Mouse (Mus musculus) erythroid progenitor cell, adult 5-6 weeks (primary cell): Measurements from ENCODE around the gene Nap1l1. TPM values are rescaled to one million over a fixed set of nuclear protein-coding genes. Genes with fewer than 3 reads are reported as not detected.
A peak's percentile ranks its signal among the peaks of the same experiment; 100 is the strongest.
"Not testable (repeated sequence)": the region's sequence is repeated elsewhere in the genome, so short reads cannot be mapped to it uniquely, and the experiment has no call there.

Source experiments
- ATAC-seq: replicated peaks from 2 replicates; pipeline ENCODE4 v1.8.0; 2016; ENCODE audit warnings: moderate number of reproducible peaks, mild to moderate bottlenecking, moderate TSS enrichment, inconsistent platforms; ENCODE audit not compliant: poor library complexity, low FRiP score, severe bottlenecking
- total RNA-seq, 2 experiments: library from RNA; stranded (forward) in 1 of 2; stranded (reverse) in 1 of 2; fragments of 150-400 nt in 1 of 2; fragments of 186-747, 209-891 nt in 1 of 2; gene quantifications; 2 replicates each; pipeline versions ENCODE4 v1.2.3 to v1.2.4; 2015 to 2017; ENCODE audit warnings: low replicate concordance in 2 of 2

Gene Nap1l1
- total RNA-seq (2015; ENCODE audit: low replicate concordance) (170 and 182 TPM in 2 replicates), total RNA-seq (2017; ENCODE audit: low replicate concordance) (199 and 208 TPM in 2 replicates)

- peak; percentile 95 for ATAC-seq
Observed at GRCm38 (mm10) chr10:111472686-111473510, at the start of gene Nap1l1. TSS of gene Nap1l1 (plus strand) at chr10:111473223.

GRCm38 (mm10) chr10:111426491-111426890, 46.5 kb upstream of the Nap1l1 start:
- ATAC-seq: no peak

- no peak for ATAC-seq
Observed at GRCm38 (mm10) chr10:111433502-111433901, 39.5 kb upstream of the Nap1l1 start.

DNA sequence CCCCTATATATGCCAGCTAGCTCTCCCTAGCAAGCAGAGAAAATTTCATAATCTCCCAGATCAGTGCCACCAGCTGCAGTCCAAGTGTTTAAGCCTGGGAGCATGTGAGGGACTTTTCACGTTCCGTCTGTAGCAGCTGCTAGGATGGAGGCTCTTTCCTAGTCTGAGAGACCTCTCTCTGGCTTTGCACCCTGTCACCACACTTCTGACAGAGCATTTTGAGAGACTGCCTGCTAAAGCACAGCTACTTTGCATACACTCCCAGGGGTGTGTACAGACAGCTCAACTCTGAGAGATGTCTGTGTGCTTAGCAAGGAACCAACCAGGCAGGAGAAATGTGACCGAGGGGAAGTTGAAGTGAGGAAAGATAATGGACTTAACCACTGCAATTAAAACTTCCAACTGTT, 32.0 kb upstream of the Nap1l1 start:
- ATAC-seq: no peak

DNA sequence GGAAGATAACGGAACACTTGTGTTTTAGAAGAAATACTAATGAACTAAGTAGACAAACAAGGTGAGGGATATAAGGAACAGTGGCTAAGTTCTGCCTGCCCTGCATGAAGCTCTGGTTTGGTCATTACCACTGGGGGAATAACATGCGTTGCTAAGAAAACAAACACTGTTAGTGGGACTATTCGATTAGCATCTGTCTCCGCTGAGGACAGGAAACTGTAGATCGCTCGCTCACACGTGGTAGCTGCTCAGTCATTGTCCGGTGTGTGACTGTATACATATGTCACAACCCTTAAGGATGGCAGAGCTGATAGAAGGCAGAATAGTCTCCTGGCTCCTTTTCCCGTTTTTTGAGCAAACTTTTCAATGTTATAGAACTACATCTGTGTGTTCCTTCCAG, 28.8 kb upstream of the Nap1l1 start:
- no peak for ATAC-seq

- ATAC-seq: no peak
Observed at GRCm38 (mm10) chr10:111445939-111446671, 26.9 kb upstream of the Nap1l1 start.

DNA sequence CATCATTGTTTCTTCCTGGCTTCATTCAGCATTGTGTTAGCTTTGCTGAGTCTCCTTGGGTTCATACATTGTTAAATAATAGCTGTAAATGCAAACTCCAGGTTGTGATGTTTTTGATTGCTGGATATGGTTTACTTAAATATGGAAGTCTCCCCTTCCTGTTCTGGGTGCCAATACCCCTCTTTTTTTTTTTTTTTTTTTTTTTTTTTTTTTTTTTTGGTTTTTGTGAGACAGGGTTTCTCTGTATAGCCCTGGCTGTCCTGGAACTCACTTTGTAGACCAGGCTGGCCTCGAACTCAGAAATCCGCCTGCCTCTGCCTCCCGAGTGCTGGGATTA, 26.4 kb upstream of the Nap1l1 start:
- not testable (repeated sequence) for ATAC-seq

- not testable (repeated sequence) for ATAC-seq
Observed at GRCm38 (mm10) chr10:111449662-111450061, 23.4 kb upstream of the Nap1l1 start.

DNA sequence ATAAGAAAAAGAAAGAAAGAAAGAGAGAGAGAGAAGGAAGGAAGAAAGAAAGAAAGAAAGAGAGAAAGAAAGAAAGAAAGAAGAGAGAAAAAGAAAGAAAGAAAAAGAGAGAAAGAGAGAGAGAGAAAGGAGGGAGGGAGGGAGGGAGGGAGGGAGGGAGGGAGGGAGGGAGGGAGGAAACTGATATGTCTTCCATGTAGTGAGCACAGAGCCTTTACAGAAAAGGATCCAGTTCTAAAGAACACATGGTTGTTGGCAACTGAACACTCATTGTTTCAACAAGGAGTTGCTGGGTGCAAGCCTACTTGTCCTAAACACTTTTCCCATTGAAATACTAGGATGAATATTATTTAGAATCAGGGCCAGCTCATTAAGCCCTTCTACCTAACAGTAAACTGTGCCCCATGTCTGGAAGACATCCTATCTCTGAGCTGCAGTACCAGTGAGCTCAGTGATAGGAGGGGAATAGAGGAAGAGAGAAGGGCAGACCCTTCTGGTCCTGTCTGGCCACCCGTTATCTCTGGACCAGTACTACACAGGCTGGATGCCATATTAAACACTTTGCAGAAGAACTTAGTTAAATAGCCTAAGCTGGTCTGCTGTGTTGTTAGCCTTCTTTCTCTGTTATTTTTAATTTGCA, 21.2 kb upstream of the Nap1l1 start:
- no peak for ATAC-seq

DNA sequence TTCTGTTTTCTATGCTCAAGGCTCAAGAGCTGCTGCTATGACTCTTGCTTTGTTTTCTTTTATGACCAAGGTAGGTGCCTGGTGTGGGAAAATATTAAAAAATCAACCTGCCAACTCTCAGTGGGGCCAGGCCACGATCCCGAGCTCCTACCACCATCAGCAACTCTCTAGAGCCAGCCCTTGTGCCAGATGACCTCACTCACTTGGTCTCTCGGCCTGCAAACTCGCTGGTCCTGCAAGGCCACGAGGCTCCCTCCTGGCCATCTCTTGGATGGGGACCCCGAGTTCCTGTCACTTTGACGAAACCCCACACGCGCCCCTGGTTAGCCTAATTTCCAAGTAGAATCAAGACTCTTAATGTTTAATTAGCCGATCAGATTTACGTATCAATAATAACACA, 20.6 kb upstream of the Nap1l1 start:
- ATAC-seq: no peak

DNA sequence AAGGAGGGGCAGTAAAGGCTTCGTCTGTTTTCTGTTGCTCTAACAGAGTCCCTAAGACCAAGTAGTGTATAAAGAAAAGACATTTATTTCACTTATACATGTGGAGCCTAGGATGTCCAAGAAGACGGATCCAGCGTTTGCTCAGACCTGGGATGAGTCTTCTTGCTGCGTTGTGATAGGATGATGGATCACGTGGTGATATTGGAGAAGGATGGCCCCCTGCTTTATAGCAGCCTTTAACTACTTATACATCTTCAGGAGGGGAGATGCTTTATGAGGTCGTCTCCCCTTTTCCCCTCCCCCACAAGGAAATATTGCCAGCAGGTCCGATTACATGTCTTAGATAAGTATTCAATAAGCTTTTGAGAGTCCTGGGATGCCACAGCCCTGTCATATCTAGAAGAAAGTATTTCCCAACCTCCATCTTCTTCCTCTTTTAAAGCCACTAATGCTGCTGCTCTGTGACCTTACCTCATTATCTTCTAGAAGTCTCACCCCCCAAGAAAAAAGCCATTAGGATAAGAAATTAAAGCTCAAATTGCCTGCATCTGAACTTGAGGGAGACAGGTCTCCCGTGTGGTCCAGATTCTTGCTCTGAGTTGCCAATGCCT, 18.2 kb upstream of the Nap1l1 start:
- ATAC-seq: no peak

DNA sequence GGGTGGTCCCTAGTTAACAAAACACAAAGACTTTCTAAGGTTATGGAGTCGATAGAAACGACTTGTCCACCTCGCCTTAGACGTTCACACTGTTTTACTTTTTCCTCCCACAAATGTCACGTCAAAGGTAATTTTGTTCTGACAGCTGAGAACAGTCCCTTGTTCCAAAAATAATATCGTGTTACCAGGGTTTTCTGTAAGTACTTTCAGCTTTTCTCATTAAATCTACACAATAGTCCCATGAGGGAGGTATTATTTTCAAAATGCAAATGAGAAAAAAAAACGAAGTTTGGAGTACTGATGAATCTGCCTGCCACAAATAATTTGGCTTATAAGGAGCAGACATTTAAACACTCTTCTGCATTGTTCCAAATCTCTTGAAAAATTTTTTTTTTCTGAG, 14.9 kb upstream of the Nap1l1 start:
- ATAC-seq: no peak

GRCm38 (mm10) chr10:111459040-111459439, 14.0 kb upstream of the Nap1l1 start:
- no peak for ATAC-seq

DNA sequence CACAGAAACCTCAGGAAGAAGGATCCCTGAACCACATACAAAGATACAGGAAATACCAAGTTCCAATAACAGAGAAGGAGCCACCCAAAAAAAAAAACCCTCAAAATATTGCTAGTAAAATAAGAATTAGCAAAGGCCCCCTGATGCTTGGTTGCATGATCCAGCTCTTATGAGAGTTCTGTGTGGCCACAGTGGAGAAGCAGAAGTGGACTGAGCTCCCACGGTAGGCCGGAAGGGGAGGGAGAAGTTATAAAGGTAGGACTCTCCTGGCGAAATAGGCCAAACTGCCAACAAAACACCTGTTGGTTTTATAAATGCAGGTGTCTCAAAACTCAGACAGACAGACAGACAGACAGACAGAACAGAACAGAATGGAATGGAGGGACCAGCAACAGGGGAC, 13.1 kb upstream of the Nap1l1 start:
- ATAC-seq: no peak

GRCm38 (mm10) chr10:111460381-111460780, 12.6 kb upstream of the Nap1l1 start:
- no peak for ATAC-seq

GRCm38 (mm10) chr10:111464833-111465232, 8.2 kb upstream of the Nap1l1 start:
- ATAC-seq: no peak

GRCm38 (mm10) chr10:111465409-111465808, 7.6 kb upstream of the Nap1l1 start:
- ATAC-seq: no peak

DNA sequence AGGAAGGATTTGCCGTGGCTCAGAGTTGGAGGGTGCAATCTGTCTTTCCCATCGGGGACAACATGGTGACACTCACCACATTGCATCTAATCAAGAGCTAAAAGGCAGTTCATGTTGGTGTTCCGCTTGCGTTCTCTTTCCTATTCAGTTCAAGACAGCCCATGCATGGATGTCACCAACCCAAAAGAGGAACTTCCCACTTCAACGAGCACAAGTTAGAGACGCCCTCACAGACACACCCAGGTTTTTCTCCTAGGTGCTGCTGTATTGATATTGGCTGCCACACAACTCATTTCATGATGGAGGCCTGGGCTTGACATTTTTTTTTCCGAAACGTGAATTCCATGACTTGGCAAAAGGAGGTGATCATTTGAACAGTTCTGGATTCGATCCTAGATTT, 1.9 kb upstream of the Nap1l1 start:
- ATAC-seq: no peak

DNA sequence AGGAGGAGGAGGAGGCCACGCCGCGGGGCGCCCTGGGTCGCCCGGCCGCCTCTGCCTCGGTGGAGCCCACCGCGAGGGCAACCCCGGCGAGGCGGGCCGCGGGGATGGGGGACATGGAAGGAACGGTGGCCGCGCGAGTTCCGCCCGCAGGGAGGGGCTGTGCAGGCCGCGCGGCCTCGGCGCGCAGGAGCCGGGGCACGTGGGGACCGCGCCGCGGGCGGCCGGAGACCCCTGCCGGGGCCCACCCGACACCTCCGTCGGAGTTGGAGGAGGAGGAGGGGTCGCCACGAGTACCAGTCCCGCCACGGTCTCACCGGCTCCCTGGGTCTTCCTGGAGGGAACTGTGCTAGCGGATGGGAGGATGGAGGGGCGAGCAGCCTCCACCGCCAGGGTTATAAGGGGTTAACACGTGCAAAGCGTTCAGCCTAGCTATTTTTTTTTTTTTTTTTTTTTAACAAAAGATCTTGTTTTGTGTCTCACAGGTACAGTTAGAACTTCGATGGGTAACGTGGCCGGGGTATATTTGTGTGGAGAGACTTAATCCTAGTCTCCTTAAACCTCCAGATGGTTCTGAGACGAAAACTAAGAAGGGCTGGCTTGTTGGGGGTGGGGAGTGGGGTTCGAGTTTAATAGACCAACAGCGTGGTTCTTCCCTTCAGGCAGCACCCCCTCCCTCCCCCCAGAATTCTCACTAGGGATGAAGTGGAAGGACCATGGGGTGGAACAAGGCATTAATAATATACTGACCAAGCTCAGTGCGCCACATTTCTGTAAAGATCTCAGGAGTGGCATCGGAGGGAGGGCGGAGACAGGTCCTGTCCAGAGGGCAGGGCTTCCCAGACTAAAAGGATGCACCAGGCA, 718 bp downstream of the Nap1l1 start:
- ATAC-seq: peak; percentile 61
